Mouse (Mus musculus): ENCODE measurements around the gene Aplp2.
"Not testable (repeated sequence)": the region's sequence is repeated elsewhere in the genome, so short reads cannot be mapped to it uniquely, and the experiment has no call there.

The Aplp2 gene

DNA sequence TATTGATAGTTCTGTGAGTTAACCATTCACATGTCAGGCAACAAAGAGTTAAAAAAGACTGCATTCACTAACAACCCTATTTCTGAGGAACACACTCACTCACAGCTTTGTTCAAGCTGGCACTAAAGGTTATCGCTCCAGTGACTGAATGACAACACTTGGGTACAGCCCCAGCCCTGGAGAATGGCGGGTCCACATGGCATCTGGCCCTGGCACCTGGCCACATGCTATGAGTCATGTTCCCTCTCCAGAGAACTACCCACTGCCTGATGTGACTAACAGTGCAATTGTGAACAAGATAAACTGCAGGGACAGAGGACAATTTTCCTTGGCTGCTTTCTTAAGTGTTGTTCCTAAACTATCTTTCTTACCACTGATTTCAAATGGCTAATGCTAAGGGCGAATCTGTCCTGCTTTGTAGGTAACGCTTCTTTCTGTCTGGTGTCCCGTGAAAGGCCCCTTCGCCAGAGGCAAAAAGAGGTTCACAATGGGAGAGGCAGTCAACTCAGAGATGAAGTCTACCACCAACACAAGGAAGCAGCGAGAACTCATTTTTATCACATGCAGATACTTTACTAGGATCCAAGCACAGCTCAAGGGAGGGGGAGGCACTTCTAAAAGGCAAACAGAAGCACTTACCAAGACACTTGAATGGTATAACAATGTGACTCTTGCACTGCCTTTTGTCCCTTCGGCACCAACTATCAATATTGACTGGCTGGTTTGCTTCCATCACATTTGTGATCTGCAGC is 35.1 kb downstream of the Aplp2 start:
- DNase-seq: peak; percentile 81

DNA sequence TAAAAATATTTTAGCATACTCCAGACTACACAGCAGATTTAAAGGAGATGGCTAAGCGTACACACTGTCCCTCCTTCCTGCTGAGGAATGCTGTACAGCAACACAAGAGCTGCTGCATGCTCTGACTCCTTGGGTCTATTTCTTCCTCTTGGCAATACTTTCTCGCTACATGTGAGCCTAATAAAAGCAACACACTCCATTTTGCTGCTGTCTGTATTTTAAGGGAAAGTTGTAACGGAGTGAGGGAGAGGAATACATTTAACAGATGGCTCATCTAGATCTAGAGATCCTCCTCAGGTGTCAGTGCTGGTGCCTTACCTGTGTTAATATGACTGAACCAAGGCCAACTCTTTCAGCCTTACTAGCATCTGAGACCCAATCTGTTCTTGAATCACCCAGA is 35.6 kb downstream of the Aplp2 start:
- DNase-seq: no peak

DNA sequence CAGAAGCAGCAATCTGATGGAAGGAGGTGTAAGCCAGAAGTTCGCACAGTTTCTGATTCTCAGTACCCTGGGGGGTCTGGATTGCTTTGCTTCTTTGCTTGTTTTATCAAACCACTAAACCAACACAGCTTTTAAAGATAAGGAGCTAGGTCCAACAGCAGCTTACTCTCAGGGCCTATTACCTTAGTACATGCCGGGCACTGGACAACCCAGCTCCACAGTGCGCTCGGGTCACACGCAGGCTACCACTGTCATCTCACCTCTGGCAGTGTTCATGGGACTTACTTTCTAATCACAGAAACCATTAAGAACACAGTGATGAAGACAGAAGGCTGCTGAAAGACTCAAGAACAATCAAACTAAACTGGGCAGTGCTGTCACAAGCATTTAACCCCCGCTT is 36.3 kb downstream of the Aplp2 start:
- no peak for DNase-seq

DNA sequence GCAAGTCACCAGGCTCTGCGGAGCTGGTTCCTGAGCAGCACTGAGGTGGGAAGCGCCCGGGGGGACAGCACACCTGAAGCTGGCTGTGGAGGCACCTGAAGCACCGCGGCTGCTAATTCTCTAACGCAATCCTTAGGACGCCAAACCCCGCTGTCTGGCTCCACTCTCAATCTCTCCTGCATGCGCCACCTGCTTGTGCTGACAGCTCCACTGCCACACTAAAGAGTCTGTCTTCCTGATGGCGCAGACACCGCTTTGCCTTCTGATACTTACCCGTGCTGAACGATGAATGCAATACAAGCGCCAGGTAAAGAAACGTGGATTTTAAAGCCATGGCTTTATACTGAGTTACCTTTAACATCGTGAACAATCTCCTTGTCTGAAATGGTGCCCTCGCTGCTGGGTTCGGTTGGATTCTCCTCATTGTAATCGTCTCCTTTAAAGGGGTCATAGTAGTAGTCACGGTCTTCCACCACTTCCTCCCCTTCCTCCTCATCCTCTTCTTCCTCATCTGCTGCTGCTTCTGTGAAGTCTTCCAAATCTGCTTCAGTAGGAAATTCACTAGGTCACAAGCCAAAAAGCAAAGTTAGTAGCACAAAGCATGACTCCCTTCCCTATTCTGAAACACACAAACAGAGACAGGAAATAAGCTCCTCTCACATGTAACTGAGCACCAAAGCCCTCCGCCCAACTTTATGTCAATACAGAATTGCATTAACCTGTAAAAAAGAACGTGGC is 43.1 kb downstream of the Aplp2 start:
- DNase-seq: no peak

DNA sequence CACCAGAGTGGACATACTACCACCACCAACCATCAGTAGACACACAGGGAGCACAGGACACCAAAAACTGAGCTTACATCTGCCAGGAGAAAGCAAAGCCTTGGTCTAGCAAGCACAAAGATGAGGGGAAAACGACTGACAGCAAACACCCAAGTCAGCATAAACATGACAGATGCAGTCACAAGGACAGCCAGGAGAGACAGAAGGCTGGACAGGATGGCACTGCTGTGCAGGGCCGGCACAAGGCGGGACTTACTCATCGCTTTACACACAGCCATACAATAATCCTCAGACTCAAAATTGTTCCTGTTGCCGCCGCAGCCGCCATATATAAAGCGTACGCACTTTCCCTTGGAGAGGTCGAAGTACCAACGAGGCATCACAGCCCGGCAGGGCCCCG is 44.3 kb downstream of the Aplp2 start:
- DNase-seq: no peak

DNA sequence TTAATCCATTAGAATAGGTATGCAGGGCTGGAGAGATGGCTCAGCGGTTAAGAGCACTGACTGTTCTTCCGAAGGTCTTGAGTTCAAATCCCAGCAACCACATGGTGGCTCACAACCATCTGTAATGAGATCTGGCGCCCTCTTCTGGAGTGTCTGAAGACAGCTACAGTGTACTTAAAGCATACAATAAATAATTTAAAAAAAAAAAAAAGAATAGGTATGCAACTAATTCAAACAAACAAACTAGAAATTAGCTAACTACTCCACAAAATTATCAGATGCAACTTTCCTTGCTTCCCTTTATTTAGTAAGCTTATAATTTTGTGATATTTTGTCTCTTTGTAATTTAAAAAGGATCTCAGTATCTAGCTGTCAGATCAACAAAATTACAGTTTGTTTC is 46.1 kb downstream of the Aplp2 start:
- not testable (repeated sequence) for DNase-seq

DNA sequence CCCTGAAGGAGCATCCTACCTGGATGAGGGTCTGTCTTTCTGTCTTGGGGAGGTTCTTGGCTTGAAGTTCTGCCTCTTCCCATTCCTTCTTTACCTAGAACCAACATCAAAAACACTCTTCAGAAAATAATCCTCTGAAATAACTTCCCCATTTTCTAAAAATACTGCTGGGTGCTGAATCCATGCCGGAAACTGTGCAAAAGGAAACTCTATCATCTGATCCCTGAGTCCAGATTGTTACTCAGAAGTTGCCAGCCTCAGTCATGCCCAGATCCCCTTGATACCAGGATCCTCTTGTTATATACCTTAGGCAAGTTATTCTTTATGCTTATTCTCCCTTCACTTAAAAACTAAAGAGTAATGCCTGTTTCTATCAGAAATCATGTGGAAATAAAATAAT is 48.3 kb downstream of the Aplp2 start:
- no peak for DNase-seq

DNA sequence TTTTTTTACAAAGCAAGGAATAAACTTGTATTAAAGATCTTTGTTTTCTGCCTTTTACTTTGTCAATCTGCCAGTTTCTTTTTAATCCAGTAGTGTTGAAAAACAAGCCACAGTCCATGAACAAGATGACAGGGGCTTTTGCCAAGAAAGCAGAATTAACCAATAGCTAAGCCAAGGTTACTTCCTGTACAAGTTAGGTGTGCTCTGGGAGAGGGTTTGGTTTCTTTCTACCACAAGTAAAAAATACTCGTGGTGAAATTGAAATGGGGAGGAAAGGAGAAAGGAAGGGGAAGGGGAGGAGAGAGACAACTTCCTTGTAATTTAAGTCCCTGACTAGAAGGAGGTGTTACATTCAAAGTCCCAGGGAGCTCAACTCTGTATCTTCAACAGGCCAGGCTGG is 48.7 kb downstream of the Aplp2 start:
- DNase-seq: no peak

DNA sequence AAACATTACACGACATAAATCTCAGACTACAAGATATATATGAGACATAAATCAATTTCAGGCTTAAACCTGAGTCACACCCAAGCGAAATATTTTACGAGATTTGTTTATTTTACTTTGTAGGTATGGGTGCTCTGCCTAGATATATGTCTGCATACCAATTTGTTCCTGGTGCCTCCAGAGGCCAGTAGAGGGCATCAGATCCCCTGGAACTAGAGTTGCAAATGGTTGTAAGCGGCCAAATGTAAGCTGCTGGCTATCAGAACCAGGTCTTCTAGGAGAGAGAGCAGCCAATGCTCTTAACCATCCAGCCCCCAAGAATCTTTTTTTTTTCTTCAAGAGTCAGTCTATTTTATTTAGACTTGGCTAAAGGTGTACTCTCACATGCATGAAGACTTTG is 51.7 kb downstream of the Aplp2 start:
- DNase-seq: peak; percentile 49

DNA sequence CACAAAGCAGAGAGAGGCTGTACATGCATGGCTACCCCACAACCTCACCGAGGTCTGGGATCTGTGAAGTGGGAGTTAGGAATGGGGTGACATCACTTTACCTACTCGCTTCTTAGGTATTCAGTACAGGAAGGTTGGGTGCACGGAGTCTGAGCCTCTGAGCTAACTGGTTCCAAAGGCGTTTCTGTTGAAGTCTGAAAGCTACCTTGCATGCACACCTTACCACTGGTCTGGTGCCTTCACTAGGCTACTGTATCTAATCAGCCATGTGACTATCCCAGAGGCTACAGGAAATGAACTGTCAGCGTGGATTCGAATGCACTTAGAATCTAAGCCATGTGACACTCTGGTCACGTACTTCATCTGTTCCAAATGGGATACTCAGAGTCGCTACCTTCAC is 55.0 kb downstream of the Aplp2 start:
- no peak for DNase-seq

DNA sequence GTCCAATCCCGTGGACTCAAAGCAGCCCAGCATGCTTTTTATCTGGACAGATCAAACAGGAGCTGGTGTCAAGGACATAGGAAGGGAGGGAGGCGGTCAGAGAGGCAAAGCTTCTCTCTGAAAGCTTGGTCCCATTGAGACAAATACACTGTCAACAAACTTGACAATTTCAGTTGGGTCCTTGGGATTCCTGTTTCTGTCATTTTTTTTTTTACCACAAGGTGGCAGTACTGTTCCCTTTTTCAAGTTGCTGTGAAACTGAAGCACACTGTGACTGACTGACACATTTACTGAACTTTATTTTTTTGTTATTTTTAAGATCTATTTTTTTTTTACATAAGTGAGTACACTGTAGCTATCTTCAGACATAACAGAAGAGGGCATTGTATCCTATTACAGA is 60.6 kb downstream of the Aplp2 start:
- no peak for DNase-seq

DNA sequence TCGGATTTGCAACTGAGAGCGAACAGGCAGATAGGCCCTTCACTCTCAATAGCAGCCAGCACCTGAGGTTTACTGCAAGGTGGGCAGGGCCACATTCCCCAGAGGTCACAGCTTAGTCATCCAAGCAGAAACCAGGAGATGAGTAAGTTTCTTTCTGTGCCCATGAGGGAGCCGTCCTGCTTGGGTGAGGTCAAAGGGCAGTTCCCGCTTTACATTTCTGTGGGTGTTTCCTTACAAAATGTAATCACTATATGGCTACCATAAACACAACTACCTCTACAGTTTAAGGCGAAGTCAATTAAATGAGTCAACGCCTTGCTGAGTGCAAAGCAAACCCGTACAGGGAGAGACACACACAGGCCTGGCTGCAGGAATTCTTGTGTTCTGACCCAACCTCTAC is 63.5 kb downstream of the Aplp2 start:
- DNase-seq: no peak

DNA sequence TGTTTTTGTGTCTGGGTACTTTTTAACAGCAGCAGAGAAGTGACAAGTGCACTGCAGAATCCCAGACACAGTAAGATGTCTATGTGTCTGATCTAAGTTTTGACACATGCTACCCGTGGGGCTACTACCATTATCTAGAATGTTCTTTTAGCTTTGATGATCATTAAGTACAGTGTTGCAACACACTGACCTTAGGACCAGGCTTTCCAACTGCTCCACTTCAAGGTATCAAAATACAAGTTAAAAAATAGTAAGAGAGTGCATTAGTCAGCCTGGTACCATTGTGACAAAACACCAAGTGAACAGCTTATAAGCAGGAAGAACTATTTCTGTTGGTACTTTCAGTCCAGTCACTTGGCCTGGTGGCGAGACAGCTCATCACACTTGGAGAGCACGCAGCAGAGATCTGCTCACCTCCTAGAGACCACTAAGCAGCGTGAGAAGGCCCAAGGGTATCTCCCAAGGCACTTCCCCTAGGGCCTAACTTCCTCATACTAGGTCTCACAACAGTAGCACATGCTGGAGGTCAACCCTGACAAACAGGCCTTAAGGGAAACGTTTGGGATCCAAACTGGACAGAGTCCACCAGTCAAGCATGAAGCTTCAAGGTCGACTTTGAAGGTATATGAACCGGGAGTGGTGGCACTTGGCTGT is 66.2 kb downstream of the Aplp2 start:
- no peak for DNase-seq

DNA sequence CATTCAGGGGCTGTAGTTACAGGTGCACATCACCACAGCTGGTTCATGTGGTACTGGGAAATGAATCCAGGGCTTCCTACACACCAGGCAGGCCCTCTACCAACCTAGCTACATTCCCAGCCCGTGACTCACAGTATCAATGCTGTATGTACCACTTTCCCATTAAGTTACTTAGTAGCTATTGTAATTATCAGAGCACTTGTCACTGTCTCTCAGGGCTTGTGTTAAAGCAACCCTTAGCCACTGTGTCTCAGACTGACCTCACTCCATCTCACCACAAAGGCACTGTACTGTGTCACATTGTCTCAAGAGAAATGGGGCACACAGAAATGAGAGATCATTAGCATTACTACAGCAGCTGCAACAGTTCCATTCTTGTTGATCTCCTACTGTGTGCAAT is 68.7 kb downstream of the Aplp2 start:
- no peak for DNase-seq

DNA sequence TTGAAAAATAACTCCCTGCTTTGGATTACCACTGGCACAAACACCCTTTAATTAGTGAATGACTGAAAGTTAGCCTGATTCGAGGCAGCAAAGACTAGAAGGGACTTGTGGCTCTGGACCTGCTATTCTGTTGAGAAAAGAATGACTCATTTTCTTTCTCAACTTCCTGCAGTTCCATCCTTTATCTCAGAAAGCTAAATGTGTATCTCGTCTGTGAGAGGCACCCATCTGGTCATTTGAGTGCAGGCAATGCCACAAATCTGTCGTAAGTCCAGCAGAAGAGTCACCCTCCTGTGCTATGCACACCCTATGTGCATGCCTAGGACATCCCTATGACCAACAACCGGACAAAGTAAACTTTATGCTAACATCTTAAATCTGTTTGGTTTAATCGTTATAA is 78.5 kb downstream of the Aplp2 start:
- no peak for DNase-seq

DNA sequence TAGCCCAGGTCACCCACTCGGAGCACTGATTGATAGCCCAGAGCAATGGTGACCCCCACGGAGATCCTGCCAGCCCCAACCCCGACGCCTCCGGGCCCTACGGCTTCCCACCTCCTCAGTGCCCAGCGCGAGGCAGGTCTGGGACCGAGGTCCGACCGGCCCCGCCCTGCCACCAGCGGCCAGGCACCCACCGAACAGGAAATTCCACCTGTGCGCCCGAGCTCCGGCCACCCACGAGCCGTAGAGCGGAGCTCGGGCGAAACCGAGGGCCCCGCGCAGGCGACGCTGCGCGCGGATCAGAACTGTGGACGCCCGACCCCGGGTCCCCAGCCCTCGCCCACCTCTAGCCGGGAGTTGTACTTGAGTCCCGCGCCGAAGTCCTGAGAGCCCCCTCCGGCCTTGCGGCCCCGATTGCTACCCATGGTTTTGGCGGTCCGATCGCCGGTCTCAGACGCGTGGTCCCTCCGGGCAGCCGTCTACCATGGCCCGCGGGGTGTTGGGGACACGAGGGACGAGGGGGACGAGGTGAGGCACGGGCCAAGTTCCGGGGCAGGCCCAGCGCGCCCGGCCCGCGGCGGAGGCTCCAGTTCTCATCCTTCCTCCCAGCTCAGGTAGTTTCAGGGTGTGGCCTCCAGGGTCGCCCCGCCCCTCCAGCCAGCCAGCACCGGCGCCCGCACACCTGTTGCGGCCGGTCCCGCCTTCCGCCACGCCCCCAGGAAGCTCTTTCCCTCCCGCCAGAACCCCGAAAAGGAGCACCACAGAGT is 80.2 kb downstream of the Aplp2 start, which contains the start of gene St14:
Gene St14 (minus strand): TSS at position 649 of the 764 bp plus-strand sequence.
- DNase-seq: peak; percentile 85

DNA sequence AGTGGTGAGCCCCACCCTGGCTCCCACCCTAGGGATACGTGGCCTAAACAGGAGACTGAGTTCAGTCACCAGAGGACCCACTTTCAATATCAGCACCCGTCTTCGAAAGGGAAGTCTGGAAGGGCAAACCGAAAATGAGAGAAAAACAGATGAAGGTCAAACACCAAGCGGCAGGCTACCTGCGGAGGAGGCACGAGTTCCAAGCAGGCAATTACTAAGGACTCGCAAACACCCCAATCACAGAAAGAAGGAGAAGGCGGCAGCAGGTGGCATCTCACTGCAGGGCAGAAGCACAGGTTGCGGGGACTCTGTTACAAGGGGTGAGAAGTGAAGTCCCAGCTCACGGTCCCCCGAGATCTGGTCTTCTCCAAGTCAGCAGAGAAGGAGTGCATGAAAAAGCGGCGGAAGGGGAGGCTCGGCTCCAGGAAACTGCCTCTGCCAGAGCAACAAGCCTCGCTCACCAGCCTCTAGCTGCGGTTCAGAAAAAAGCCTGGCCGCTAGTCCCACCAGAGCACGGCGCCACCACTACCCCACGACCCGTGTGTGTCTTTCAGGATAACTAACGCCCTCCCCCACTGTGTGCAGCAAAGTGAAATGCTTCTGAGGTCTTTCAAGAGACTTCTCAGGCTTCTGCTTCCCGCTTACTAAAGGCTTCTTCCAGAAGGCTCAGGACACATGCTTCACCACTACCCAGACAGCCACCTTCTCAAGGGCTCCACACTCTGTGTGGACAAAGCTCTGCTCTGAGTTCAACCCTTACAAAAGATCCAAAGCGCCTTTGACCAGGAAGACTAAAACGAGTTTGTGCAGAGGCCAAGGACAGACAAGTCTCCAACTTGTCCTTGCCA is 81.0 kb downstream of the Aplp2 start:
- DNase-seq: no peak

DNA sequence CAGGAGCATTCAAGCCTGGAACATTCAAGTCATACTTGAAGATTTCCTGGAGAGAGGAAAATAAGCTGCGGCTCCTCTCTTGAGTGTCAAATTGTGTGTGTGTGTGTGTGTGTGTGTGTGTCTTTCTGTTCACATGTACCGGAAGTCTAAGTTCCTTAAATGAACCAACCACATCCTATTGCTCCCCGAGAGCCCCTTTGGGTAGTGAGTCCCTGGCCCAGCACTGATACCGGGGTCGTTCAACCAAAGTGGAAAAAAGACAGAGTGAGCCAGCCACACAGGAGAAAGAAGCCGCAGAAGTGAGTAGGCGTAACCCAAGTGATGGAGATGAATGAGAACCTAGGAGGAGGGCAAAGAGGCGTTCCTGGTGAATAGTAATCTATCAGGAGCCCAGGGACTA is 81.7 kb downstream of the Aplp2 start:
- DNase-seq: no peak

DNA sequence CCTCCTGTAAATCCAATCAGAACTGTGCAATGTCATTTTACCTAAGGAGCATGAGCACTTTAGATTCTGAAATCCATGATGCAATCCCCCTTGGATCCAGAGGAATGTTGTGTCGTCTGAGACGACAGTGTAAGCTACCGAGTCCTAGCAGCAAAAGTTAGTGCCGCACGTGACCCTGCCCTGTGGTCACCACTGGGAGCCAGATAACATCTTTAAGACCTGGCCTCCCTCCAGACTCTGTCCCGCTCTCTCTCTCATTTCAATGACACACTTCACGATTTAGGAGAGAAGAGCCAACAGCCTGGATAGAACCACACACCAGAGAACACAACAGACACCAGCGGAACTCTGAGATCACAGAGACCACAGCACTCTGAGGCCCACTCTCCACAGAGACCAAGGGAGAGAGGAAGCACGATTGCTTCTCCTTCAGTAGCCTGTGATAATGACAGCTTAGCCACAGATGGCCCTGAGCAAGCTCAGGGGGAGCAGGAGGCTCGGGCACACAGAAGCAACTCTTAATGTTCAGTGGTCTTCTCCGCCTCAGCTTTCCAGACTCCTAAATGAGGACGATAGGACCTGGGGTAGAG is 83.6 kb downstream of the Aplp2 start:
- DNase-seq: peak; percentile 43

DNA sequence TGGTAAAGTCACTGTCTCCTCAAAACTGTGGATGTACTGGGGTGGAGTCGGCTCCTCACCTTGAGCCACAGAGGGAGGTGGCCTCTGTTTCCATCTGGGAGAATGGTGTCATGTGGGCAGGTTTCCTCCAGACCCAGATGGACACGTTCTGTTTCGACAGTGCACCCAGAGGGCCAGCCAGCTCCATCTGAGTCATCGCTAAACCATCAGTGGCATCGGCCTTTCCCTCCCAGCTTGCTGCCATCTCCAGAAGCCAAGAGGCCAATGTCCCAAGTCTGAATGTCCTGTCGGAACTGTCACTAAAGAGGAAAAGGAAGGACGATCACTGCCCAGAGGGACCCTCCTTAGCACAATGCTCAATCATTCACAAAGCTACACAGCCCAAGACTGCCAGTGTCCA is 85.5 kb downstream of the Aplp2 start:
- no peak for DNase-seq

DNA sequence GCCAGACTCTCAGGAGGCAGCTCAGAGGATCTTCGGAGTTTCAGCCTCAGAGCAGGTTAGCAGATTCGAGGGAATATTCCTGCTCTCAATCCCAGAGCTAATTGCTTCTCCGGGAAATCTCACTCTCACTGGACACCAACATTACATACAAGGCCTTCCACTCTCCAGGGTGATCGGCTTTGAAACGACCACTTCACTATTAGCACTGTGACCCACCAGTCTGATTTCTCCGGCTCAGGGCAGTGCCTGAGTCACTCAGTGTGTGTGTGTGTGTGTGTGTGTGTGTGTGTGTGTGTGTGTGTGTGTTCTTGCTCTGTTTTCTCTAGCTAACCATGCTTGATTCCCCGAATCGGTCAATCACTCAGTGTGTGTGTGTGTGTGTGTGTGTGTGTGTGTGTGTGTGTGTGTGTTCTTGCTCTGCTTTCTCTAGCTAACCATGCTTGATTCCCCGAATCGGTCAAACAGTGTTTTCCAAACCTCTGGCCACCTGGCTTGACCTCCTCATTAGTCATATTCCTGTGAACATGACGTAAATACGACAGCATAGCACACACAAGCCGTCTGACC is 89.1 kb downstream of the Aplp2 start:
- no peak for DNase-seq

DNA sequence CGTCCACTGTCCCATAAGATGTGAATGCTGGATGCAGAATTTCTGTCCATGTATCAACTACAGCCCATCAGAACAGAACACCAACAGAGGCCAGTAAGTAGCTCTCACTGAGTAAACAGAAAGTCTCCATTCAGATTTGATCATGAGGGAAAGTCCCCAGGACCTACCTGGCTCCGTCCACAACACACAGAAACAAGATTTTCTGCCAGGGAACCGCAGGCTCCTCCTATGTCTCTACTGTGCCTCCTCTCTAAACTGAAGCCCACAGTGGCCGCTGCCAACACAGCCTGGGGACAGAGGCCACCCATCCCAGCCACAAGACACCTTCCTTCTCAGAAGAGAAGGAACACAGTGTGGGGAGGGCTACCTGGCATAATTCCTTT is 91.1 kb downstream of the Aplp2 start:
- no peak for DNase-seq
